Mouse (Mus musculus) kidney, postnatal 0 days (tissue): ENCODE results near the gene Als2cr12. TPM values are rescaled to one million over a fixed set of nuclear protein-coding genes. Genes with fewer than 3 reads are reported as not detected.
"Not testable (repeated sequence)": the region's sequence is repeated elsewhere in the genome, so short reads cannot be mapped to it uniquely, and the experiment has no call there.

Experiments
- ATAC-seq: fragments of 200-750 bp; cut with Nextera tagmentation; replicated peaks from 2 replicates; pipeline ENCODE4 v1.8.0; 2017; ENCODE audit warnings: low read depth, moderate number of reproducible peaks, moderate TSS enrichment, moderate library complexity; ENCODE audit not compliant: low FRiP score
- DNase-seq: peaks from one replicate; pipeline ENCODE4 v3.0.0-alpha.2; 2016; ENCODE audit warnings: low spot score
- H3K27ac ChIP-seq: fragments of 300-500 bp; sonication (generic); 2 replicates; pipeline ENCODE4 v1.5.1; 2014; ENCODE audit warnings: mild to moderate bottlenecking
- H3K27me3 ChIP-seq: fragments of 300-500 bp; sonication (generic); 2 replicates; pipeline ENCODE4 v1.6.1; 2014; ENCODE audit warnings: low read length, mixed read lengths; ENCODE audit not compliant: insufficient read depth
- H3K36me3 ChIP-seq: fragments of 300-500 bp; sonication (generic); 2 replicates; pipeline ENCODE4 v1.6.1; 2014; ENCODE audit warnings: low read length, mixed read lengths; ENCODE audit not compliant: insufficient read depth
- H3K4me1 ChIP-seq: fragments of 300-500 bp; sonication (generic); replicated peaks from 2 replicates; pipeline ENCODE4 v1.6.1; 2014; ENCODE audit warnings: antibody characterized with exemption, low read length, mixed read lengths; ENCODE audit not compliant: insufficient read depth
- H3K4me2 ChIP-seq: fragments of 300-500 bp; sonication (generic); 2 replicates; pipeline ENCODE4 v1.6.1; 2014; ENCODE audit warnings: mild to moderate bottlenecking, low read length, moderate library complexity, mixed read lengths
- H3K4me3 ChIP-seq: fragments of 300-500 bp; sonication (generic); replicated peaks from 2 replicates; pipeline ENCODE4 v1.5.1; 2014; ENCODE audit warnings: low read depth, low read length
- H3K9ac ChIP-seq: fragments of 300-500 bp; sonication (generic); 2 replicates; pipeline ENCODE4 v1.6.1; 2014; ENCODE audit warnings: low read depth, low read length
- H3K9me3 ChIP-seq: fragments of 300-500 bp; sonication (generic); replicated peaks from 2 replicates; pipeline ENCODE4 v1.6.1; 2016; ENCODE audit warnings: low read length, inconsistent platforms, mixed read lengths
- CTCF ChIP-seq: IDR thresholded peaks from 2 replicates; pipeline ENCODE4 v1.5.1; 2016; ENCODE audit warnings: antibody characterized with exemption, low read depth, mild to moderate bottlenecking, moderate library complexity
- WGBS: fragments of 180-500 bp; shearing (Covaris S2); extraction: QIAGEN DNeasy Blood & Tissue Kit; methylation state at CpG from one replicate; pipeline ENCODE4 v1.1.7; 2014; 5-methylcytosine and 5-hydroxymethylcytosine counted together
- polyA plus RNA-seq: library from polyadenylated mRNA; unstranded; fragments of >200 nt; fragmentation: Nextera tagmentation; extraction: Ambion mirVana; gene quantifications from 2 replicates; pipeline ENCODE4 v1.2.1, GENCODE M21; 2015

The Als2cr12 gene
- polyA plus RNA-seq, 1 experiment from 2014 or later: 0.92 TPM

DNA sequence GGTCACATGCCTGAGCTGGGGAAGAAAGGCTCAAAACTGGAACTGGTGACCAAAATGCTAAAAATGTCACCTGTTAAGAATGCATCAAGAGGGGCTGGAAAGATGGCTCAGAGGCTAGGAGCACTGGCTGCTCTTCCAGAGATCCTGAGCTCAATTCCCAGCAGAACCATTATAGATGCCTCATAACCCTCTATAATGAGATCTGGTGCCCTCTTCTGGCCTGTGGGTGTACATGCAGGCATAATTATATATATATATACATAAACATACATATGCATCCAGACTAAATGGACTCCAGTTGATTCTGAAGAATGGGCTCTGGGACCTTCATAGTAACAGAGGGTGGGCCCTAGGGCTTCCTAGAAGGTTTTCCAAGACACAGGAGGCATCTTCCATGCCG is 18.2 kb downstream of the Als2cr12 start:
- H3K27ac ChIP-seq: no peak overlapping the region
- WGBS: 88% methylated on average over 1 of the region's 1 CpGs
- ATAC-seq (no peak), DNase-seq (peak; percentile 61)
- H3K36me3 ChIP-seq: no peaks in the 10 kb centered on the region
- no peaks in the 10 kb centered on the region for H3K9me3 ChIP-seq
- no peaks in the 10 kb centered on the region for H3K4me1 ChIP-seq
- H3K4me3 ChIP-seq: no peak overlapping the region
- peak; percentile 77 for TF ChIP-seq CTCF
- no peak overlapping the region for H3K9ac ChIP-seq
- no peak overlapping the region for H3K4me2 ChIP-seq
- H3K27me3 ChIP-seq: no peaks in the 10 kb centered on the region

DNA sequence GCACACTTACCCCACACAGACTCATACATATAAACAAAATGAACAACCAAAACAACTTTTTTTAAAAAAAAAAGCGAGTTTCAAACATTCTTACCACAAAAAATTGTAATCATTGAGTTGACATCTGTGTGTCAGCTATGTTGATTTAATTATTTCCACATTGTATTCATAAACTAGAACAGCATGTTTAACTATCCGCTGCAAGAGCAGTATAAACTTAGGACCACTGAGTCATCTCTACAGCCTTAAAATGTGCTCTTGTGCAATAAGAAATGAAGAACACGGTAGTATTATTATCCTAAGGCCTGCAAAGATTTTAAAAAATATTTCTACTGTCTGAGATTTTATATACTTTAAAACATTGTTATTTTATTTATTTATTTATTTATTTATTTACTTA is 20.8 kb downstream of the Als2cr12 start:
- H3K27ac ChIP-seq: no peak overlapping the region
- no peak overlapping the region for H3K4me3 ChIP-seq
- WGBS: 90% methylated on average over 3 of the region's 3 CpGs
- H3K4me1 ChIP-seq: no peaks in the 10 kb centered on the region
- no peak overlapping the region for H3K9ac ChIP-seq
- DNase-seq (no peak), ATAC-seq (no peak)
- H3K27me3 ChIP-seq: no peaks in the 10 kb centered on the region
- H3K36me3 ChIP-seq: no peaks in the 10 kb centered on the region
- TF ChIP-seq CTCF: no peak
- no peak overlapping the region for H3K4me2 ChIP-seq
- no peaks in the 10 kb centered on the region for H3K9me3 ChIP-seq

DNA sequence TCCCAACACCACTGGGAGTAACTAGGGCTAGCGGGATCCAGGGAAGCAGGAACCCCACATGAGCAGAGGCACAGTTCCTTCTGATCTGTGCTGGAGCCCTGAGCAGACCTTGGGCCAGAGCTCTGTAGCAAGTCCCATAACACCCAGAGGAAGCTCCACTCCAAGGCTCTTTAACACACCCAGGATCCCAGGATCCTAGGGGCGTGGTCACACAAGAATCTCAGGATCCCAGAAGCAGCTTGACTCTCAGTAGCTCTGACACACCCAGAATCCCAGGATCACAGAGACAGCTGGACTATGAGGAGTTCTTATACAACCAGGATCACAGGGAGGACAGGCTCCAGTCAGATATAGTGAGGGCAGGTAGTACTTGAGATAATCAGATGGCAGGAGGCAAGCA is 23.7 kb downstream of the Als2cr12 start:
- ATAC-seq (no peak), DNase-seq (no peak)
- no peaks in the 10 kb centered on the region for H3K27me3 ChIP-seq
- H3K9ac ChIP-seq: no peak overlapping the region
- no peak for TF ChIP-seq CTCF
- H3K4me2 ChIP-seq: no peak overlapping the region
- H3K4me3 ChIP-seq: no peak overlapping the region
- H3K36me3 ChIP-seq: no peaks in the 10 kb centered on the region
- H3K9me3 ChIP-seq: no peaks in the 10 kb centered on the region
- WGBS: 95% methylated on average over 2 of the region's 2 CpGs
- H3K4me1 ChIP-seq: no peaks in the 10 kb centered on the region
- H3K27ac ChIP-seq: no peak overlapping the region

DNA sequence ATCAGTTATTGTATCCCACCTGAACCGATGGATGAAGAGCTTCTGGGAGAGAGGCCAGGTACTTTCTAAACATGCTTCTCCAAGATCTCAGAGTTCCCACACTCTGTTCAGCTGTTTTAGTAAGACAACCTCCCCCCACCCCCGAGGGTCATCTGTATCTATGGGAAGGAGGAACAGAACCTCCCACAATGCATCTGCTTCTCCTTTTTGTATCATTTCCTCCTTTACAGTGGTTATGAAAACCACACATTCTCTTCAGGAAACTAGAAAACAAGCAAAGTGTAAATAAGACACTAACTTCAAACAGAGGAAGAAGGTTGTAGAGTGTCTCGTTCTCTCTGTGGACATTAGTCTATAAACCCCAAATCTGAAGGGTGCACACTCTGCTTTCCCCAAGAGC is 26.2 kb downstream of the Als2cr12 start:
- 83% methylated on average over 3 of the region's 3 CpGs for WGBS
- H3K4me3 ChIP-seq, H3K9ac ChIP-seq, H3K27me3 ChIP-seq, DNase-seq, H3K4me2 ChIP-seq, ATAC-seq, H3K27ac ChIP-seq, H3K4me1 ChIP-seq, H3K9me3 ChIP-seq, H3K36me3 ChIP-seq: not testable (repeated sequence)

DNA sequence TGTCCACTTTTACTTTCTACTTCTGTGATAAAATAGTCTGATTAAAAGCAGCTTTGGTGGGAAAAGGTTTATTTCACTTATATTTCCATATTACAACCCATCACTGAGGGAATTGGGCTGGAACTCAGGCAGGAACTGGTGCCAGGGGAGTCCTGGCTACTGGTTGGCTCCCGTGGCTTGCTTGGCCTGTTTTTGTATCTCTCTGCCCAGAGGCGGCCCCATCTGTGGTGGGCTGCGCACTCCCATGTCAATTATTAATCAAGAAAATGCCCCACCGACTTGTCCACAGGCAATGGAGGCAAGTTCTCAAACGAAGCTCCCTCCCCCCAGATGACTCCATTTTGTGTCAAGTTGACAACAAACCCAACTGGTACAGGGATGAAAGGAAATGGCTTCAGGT is 27.6 kb downstream of the Als2cr12 start:
- no peaks in the 10 kb centered on the region for H3K27me3 ChIP-seq
- 75% methylated on average over 5 of the region's 5 CpGs for WGBS
- ATAC-seq (no peak), DNase-seq (no peak)
- no peak overlapping the region for H3K4me3 ChIP-seq
- H3K36me3 ChIP-seq: no peaks in the 10 kb centered on the region
- no peak overlapping the region for H3K9ac ChIP-seq
- no peak for TF ChIP-seq CTCF
- H3K4me1 ChIP-seq: no peaks in the 10 kb centered on the region
- H3K27ac ChIP-seq: no peak overlapping the region
- H3K9me3 ChIP-seq: no peaks in the 10 kb centered on the region
- no peak overlapping the region for H3K4me2 ChIP-seq

DNA sequence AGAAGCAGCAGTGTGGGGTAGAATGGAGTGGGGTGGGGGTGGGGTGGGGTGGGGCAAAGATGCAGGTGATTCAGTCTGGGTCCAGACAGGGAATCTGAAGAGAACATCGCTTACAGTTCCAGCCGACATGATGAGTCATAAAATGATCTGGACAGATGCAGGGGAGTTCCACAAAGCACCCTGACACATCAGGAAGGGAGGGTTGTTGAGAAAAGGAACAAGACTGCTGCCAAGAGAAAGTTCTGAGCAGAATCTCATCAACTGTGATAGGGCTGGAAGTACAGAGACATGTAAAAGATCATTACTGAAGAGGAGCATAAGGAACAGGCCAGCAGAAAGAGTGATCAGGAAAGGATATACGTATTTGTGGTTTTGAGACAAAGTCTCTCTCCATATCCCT is 32.4 kb downstream of the Als2cr12 start:
- not testable (repeated sequence) for H3K4me3 ChIP-seq, H3K9me3 ChIP-seq, ATAC-seq, DNase-seq, H3K36me3 ChIP-seq, H3K9ac ChIP-seq, H3K27ac ChIP-seq, H3K27me3 ChIP-seq, H3K4me1 ChIP-seq, H3K4me2 ChIP-seq
- WGBS: 90% methylated on average over 3 of the region's 3 CpGs

DNA sequence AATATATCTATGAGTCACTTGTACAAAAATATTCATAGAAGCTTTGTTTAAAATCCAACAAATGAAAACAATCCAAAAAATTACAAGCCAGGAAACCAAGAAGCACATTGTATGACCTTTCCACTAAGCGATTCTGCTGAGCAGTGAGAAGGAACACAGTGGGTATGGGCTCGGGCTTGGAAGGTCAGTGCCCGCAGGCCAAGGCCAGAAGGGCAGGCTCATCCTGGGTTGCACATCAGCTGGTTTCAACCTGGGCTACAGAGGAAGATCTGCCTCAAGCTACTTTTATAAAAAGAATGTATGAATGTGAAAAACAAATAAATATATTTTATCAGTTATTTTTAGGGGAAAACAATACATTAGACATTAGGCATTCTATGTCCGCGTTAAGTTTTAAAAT is 33.1 kb downstream of the Als2cr12 start:
- H3K36me3 ChIP-seq, H3K4me3 ChIP-seq, ATAC-seq, DNase-seq, H3K9ac ChIP-seq, H3K27ac ChIP-seq, H3K4me1 ChIP-seq, H3K27me3 ChIP-seq, H3K9me3 ChIP-seq, H3K4me2 ChIP-seq: not testable (repeated sequence)
- WGBS: 80% methylated on average over 5 of the region's 5 CpGs
